Mouse (Mus musculus) heart, adult 2 months (tissue): Measurements from ENCODE around the gene Entpd7.

Experiments used
- CTCF ChIP-seq: fragments of 200-600 bp; IDR thresholded peaks from 2 replicates; pipeline ENCODE4 v1.8.1; 2022; ENCODE audit warnings: antibody characterized with exemption, mild to moderate bottlenecking, moderate library complexity
- EP300 ChIP-seq: fragments of 200-500 bp; IDR thresholded peaks from 2 replicates; pipeline ENCODE4 v1.6.1; 2011; ENCODE audit warnings: low read depth, low read length, control low read depth; ENCODE audit not compliant: insufficient read depth
- POLR2A ChIP-seq: fragments of 200-500 bp; IDR thresholded peaks from 2 replicates; pipeline ENCODE4 v1.6.1; 2011; ENCODE audit warnings: mild to moderate bottlenecking, low read depth, low read length, control low read depth; ENCODE audit not compliant: insufficient read depth

DNA sequence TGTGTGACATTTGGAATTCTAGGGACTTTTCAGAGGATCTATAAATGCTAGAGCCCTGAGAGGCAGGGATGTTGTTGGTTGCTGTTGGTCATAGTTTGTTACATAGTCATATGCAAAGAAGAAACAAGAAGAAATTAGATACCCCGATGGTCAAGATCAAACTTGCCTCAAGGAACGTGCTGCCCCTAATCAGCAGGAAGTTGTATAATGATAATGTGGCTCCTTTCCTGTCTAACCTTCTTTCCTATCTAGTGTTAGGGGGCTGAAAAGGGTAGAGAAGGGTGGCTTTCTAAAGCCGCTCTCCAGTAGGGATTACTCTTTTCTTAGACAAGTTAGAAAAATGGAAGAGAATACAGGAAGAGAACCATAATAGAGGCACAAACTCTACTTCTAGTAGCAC is 56.3 kb downstream of the Entpd7 start:
- TF ChIP-seq CTCF (no peak), POLR2A (no peak), EP300 (no peak)
